Mouse (Mus musculus) limb, embryonic 14.5 days (tissue): ENCODE results near the gene Spata46. TPM values are rescaled to one million over a fixed set of nuclear protein-coding genes. Genes with fewer than 3 reads are reported as not detected.

ENCODE experiments used
- ATAC-seq: fragments of 200-750 bp; cut with Nextera tagmentation; 2 replicates; pipeline ENCODE4 v1.8.0; 2017; ENCODE audit warnings: low read depth, moderate number of reproducible peaks, moderate TSS enrichment; ENCODE audit not compliant: low FRiP score
- DNase-seq: peaks from one replicate; pipeline ENCODE4 v3.0.0-alpha.2; 2015; ENCODE audit warnings: low spot score
- H3K27ac ChIP-seq: fragments of 300-500 bp; sonication (generic); replicated peaks from 2 replicates; pipeline ENCODE4 v1.5.1; 2014; ENCODE audit warnings: low read depth, mild to moderate bottlenecking, low read length, moderate library complexity, mixed read lengths
- H3K27me3 ChIP-seq: fragments of 300-500 bp; sonication (generic); 2 replicates; pipeline ENCODE4 v1.6.1; 2014; ENCODE audit warnings: low read length, mixed read lengths; ENCODE audit not compliant: control insufficient read depth, insufficient read depth
- H3K36me3 ChIP-seq: fragments of 300-500 bp; sonication (generic); 2 replicates; pipeline ENCODE4 v1.6.1; 2014; ENCODE audit warnings: mild to moderate bottlenecking, low read length, moderate library complexity, mixed read lengths; ENCODE audit not compliant: control insufficient read depth, insufficient read depth
- H3K4me1 ChIP-seq: fragments of 300-500 bp; sonication (generic); 2 replicates; pipeline ENCODE4 v1.6.1; 2014; ENCODE audit warnings: antibody characterized with exemption, low read length, mixed read lengths; ENCODE audit not compliant: control insufficient read depth, insufficient read depth
- H3K4me2 ChIP-seq: fragments of 300-500 bp; sonication (generic); replicated peaks from 2 replicates; pipeline ENCODE4 v1.6.1; 2014; ENCODE audit warnings: low read depth, mild to moderate bottlenecking, low read length, moderate library complexity; ENCODE audit not compliant: severe bottlenecking
- H3K4me3 ChIP-seq: fragments of 300-500 bp; sonication (generic); replicated peaks from 2 replicates; pipeline ENCODE4 v1.5.1; 2014; ENCODE audit warnings: low read length
- H3K9ac ChIP-seq: fragments of 300-500 bp; sonication (generic); 2 replicates; pipeline ENCODE4 v1.6.1; 2014; ENCODE audit warnings: mild to moderate bottlenecking, low read depth, low read length, moderate library complexity; ENCODE audit not compliant: severe bottlenecking
- H3K9me3 ChIP-seq: fragments of 300-500 bp; sonication (generic); 2 replicates; pipeline ENCODE4 v1.6.1; 2016; ENCODE audit warnings: low read length; ENCODE audit not compliant: control insufficient read depth
- POLR2A ChIP-seq: fragments of 200-500 bp; IDR thresholded peaks from 2 replicates; pipeline ENCODE4 v1.8.0; 2012; ENCODE audit warnings: inconsistent platforms, mild to moderate bottlenecking, moderate library complexity, borderline replicate concordance; ENCODE audit not compliant: insufficient read depth, insufficient read length; ENCODE audit errors: extremely low read depth
- WGBS: fragments of 180-500 bp; shearing (Covaris S2); extraction: QIAGEN DNeasy Blood & Tissue Kit; methylation state at CpG from one replicate; pipeline ENCODE4 v1.1.7; 2014; 5-methylcytosine and 5-hydroxymethylcytosine counted together
- polyA plus RNA-seq, 2 experiments: library from polyadenylated mRNA; depleted of rRNA in 1 of 2; stranded (reverse) in 1 of 2; unstranded in 1 of 2; fragments of >200 nt; fragmentation: Nextera tagmentation in 1 of 2; extraction: Ambion mirVana in 1 of 2; gene quantifications; 2 replicates each; pipeline versions ENCODE4 v1.2.1 to v1.2.3; 2012 to 2014

Gene Spata46
- polyA plus RNA-seq, 2 experiments, result 0.92 TPM; not detected in 1

DNA sequence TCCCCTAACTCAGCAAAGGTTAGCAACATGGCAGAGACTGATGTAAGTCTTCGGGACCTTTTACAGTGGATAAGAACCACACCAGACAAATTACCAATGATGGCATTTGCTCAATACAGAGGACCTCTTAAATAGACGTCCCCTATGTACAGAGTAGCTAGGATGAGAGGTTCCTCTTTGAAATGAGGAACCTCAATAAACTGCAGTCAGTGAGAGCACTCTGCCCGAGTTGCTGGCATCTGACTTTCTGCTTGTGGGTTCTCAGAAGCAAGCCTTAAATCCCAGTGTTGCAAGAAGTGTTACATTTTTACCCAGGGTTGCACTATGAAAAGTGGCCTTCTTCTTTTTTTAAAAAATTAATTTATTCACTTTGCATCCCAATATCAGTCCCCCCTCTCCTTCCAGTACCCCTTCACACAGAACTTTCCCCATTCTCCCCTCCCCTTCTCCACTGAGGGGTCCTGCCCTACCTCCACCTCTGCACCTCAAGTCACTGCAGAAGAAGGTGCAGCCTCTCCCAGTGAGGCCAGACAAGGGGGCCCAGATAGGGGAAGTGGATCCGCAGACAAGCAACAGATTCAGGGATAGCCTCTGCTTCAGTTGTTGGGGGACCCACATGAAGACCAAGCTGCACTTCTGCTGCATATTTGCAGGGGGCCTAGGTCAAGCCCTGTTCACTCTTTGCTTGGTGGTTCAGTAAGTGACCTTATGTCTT is 26.0 kb upstream of the Spata46 start:
- no peak overlapping the region for H3K4me3 ChIP-seq
- H3K9ac ChIP-seq, result no peak overlapping the region
- TF ChIP-seq POLR2A, result no peak
- no peak overlapping the region for H3K4me2 ChIP-seq
- H3K27ac ChIP-seq, result no peak overlapping the region
- H3K36me3 ChIP-seq, result no peaks in the 10 kb centered on the region
- H3K9me3 ChIP-seq, result no peaks in the 10 kb centered on the region
- WGBS, result 75% methylated on average over 4 of the region's 4 CpGs
- no peaks in the 10 kb centered on the region for H3K27me3 ChIP-seq
- H3K4me1 ChIP-seq, result no peaks in the 10 kb centered on the region
- ATAC-seq (no peak), DNase-seq (no peak)

DNA sequence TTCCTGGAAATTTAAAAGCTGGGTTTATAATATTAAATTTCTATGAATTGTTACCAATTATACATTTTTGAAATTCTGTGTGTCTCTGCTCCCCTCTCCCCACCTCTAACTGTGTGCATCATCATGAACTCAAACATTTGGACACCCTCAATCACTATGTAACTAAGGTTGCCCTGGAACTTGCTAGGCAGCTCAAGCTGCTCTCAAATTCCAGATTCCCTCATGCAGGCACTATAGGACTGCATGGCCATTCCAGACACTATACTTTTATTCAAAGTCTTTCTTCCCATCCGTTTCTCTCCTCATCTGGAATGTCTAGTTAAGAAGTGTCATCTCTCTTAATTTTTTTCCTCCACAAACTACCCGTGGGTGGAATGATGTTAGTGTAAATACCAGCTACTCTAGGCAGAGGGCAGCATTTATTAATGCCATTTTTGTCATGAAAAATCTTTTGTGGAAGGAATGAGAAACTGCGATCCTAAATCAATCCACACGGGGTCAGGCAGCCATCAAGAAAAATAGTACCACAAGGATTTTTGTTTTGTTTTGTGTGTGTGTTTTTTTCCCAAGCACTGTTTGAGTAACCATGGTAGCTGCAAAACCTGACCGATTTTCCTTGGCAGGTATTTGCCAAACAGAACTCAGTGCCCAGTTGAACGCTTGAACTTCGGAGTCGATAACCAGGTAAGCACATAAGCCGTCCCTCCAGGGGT is 16.2 kb upstream of the Spata46 start:
- Histone ChIP-seq H3K4me1 (no peaks in the 10 kb centered on the region), H3K27ac (no peak overlapping the region), H3K4me3 (no peak overlapping the region), H3K36me3 (no peaks in the 10 kb centered on the region), H3K4me2 (no peak overlapping the region; the same call in 1 of the 2 replicates), H3K9ac (no peak overlapping the region), H3K27me3 (no peaks in the 10 kb centered on the region), H3K9me3 (0 out of 2 replicates have a peak, but pooled peaks cover 4% of the 10 kb centered on the region)
- DNase-seq (peak; percentile 84), ATAC-seq (peak; percentile 44; the same call in 1 of the 2 replicates)
- TF ChIP-seq POLR2A, result no peak
- 34% methylated on average over 9 of the region's 9 CpGs for WGBS

DNA sequence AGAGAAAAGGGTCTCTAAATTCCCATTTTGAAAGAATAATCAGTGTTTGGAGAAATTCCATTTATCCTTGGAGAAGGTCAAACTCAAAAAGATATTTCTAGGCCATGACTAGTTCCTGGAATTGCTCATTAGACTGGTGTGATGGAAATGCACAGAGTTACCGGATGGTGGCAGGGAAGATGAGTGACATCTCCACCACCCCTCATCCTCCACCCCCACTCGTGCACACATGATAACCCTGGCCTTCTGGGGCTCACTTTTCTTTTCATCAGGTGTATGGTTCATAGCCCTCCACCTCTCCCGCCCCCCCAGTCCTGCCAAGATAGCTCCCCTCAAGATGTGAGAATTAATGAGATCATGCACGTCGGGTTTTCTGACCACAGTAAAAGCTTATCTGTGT is 15.3 kb upstream of the Spata46 start:
- DNase-seq (no peak), ATAC-seq (no peak)
- Histone ChIP-seq H3K9me3 (0 out of 2 replicates have a peak, but pooled peaks cover 4% of the 10 kb centered on the region), H3K4me3 (no peak overlapping the region), H3K9ac (no peak overlapping the region), H3K27me3 (no peaks in the 10 kb centered on the region), H3K4me1 (no peaks in the 10 kb centered on the region), H3K4me2 (no peak overlapping the region), H3K27ac (no peak overlapping the region), H3K36me3 (no peaks in the 10 kb centered on the region)
- no peak for TF ChIP-seq POLR2A
- WGBS, result 80% methylated on average over 5 of the region's 5 CpGs

DNA sequence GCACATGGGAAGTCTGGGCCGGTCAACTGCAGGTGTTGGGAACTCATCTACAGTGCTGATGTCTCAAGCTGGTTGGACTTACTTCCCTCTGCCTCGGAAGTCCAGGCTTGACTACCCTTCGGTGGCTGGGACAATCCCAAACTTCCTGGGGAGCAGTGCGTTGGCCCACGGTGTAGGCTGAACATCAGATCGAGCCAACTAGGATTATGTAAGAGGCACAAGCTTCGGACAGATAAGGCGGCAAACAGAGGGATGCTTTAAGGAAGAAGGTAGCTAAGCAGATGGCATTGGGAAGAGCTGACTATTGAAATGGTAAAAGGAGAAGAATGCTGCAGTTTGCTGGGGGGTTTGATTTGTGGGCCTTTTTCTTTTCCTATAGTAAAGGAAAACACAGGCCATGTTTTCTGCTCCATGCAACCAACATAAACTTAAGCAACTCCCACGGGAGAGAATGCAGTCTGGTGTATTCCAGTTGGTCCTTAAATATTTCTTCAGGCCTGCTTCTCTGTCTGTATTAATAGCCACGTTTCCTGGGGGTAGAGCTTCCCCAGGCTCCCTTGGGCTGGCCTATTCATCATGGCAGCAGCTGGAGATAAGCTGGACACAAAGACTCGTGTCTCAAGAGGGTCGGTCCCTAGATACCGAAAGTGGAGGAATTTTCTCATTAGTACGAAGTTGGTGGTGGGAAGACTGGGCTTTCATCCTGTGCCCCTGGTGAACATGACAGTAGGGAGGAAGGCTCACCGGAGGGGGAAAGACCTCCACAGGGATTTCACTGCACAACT is 13.6 kb upstream of the Spata46 start:
- Histone ChIP-seq H3K27me3 (no peaks in the 10 kb centered on the region), H3K9ac (no peak overlapping the region), H3K9me3 (0 out of 2 replicates have a peak, but pooled peaks cover under 1% of the 10 kb centered on the region), H3K4me1 (no peaks in the 10 kb centered on the region), H3K36me3 (no peaks in the 10 kb centered on the region), H3K4me3 (no peak overlapping the region), H3K27ac (no peak overlapping the region), H3K4me2 (no peak overlapping the region)
- no peak for DNase-seq
- no peak for ATAC-seq
- no peak for TF ChIP-seq POLR2A
- WGBS, result 88% methylated on average over 15 of the region's 15 CpGs

DNA sequence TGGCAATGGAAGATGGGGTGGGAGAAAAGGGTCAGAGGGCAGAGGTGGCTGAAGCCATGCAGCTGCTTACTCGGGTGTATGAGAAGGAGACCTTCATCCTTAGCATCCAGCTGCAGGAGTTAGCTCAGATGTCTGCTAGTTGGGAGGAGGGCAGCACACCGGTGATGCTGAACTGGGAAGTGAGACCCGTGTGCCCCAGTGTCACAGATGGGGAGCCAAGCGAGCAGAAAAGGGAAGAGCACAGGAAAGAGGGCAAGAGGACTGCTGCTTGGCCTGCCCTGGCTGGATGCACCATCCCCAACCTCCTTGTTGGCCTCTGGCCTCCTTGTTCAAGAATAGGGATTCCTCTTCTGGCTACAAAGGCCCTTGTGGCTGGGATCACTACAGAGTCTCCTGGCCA is 9.1 kb upstream of the Spata46 start:
- no peak overlapping the region for H3K4me2 ChIP-seq
- H3K4me3 ChIP-seq, result no peak overlapping the region
- no peaks in the 10 kb centered on the region for H3K36me3 ChIP-seq
- 79% methylated on average over 4 of the region's 4 CpGs for WGBS
- ATAC-seq (no peak), DNase-seq (no peak)
- H3K9ac ChIP-seq, result no peak overlapping the region
- no peak for TF ChIP-seq POLR2A
- H3K4me1 ChIP-seq, result no peaks in the 10 kb centered on the region
- H3K27ac ChIP-seq, result no peak overlapping the region
- H3K27me3 ChIP-seq, result no peaks in the 10 kb centered on the region
- no peaks in the 10 kb centered on the region for H3K9me3 ChIP-seq
